Mouse (Mus musculus) spleen, adult 2 months (tissue): ENCODE measurements around the gene Tmem51. TPM values are rescaled to one million over a fixed set of nuclear protein-coding genes. Genes with fewer than 3 reads are reported as not detected.
"Not testable (repeated sequence)": the region's sequence is repeated elsewhere in the genome, so short reads cannot be mapped to it uniquely, and the experiment has no call there.

Source experiments
- DNase-seq, 2 experiments: peaks; one replicate each; pipeline versions ENCODE4 v3.0.0 to v3.0.0-alpha.2; 2012 to 2021; ENCODE audit warnings: low spot score in 2 of 2, low read depth in 1 of 2
- H3K27ac ChIP-seq: fragments of 200-500 bp; 2 replicates; pipeline ENCODE4 v1.5.1; 2012; ENCODE audit warnings: low read length, inconsistent platforms; ENCODE audit not compliant: insufficient read depth
- H3K27me3 ChIP-seq: fragments of 200-500 bp; 2 replicates; pipeline ENCODE4 v1.6.1; 2012; ENCODE audit warnings: mild to moderate bottlenecking, moderate library complexity, low read length, inconsistent platforms; ENCODE audit not compliant: control insufficient read depth, insufficient read depth
- H3K36me3 ChIP-seq: fragments of 200-500 bp; 2 replicates; pipeline ENCODE4 v1.6.1; 2012; ENCODE audit warnings: mild to moderate bottlenecking, low read length, inconsistent platforms; ENCODE audit not compliant: control insufficient read depth, insufficient read depth
- H3K4me1 ChIP-seq: fragments of 200-500 bp; 2 replicates; pipeline ENCODE4 v1.6.1; 2011; ENCODE audit warnings: inconsistent platforms; ENCODE audit not compliant: control insufficient read depth, insufficient read depth, insufficient read length
- H3K4me3 ChIP-seq: fragments of 200-500 bp; 2 replicates; pipeline ENCODE4 v1.5.1; 2011; ENCODE audit warnings: mild to moderate bottlenecking, inconsistent platforms; ENCODE audit not compliant: insufficient read depth, insufficient read length; ENCODE audit errors: extremely low read depth
- CTCF ChIP-seq: fragments of 200-500 bp; IDR thresholded peaks from 2 replicates; pipeline ENCODE4 v1.5.1; 2011; ENCODE audit warnings: mild to moderate bottlenecking, inconsistent platforms; ENCODE audit not compliant: insufficient read depth, insufficient read length, insufficient replicate concordance; ENCODE audit errors: extremely low read depth
- POLR2A ChIP-seq: fragments of 200-500 bp; IDR thresholded peaks from 2 replicates; pipeline ENCODE4 v1.6.1; 2011; ENCODE audit warnings: low read depth, low read length, inconsistent platforms
- WGBS: fragments of 180-500 bp; shearing (Covaris S2); methylation state at CpG from one replicate; pipeline ENCODE4 v1.1.7; 2018; 5-methylcytosine and 5-hydroxymethylcytosine counted together
- polyA plus RNA-seq: library from polyadenylated mRNA; depleted of rRNA; stranded (reverse); fragments of >200 nt; gene quantifications from 2 replicates; pipeline ENCODE4 v1.2.3, GENCODE M21; 2012

Tmem51 gene
- polyA plus RNA-seq, 1 experiment, result 21.0 TPM

GRCm38 (mm10) chr4:142008206-142008605, 75.9 kb downstream of the Tmem51 start:
- no peak for DNase-seq
- no peaks in the 10 kb centered on the region for H3K4me1 ChIP-seq
- WGBS, result 92% methylated on average over 11 of the region's 11 CpGs
- H3K4me3 ChIP-seq, result no peak overlapping the region
- no peaks in the 10 kb centered on the region for H3K27me3 ChIP-seq
- no peak overlapping the region for H3K27ac ChIP-seq
- TF ChIP-seq CTCF, result no peak
- TF ChIP-seq POLR2A, result no peak
- no peaks in the 10 kb centered on the region for H3K36me3 ChIP-seq

- 76% methylated on average over 9 of the region's 9 CpGs for WGBS
- no peak overlapping the region for H3K27ac ChIP-seq
- 0 out of 2 replicates have a peak, but pooled peaks cover 3% of the 10 kb centered on the region for H3K4me1 ChIP-seq
- no peaks in the 10 kb centered on the region for H3K36me3 ChIP-seq
- DNase-seq, result no peak
- no peak for TF ChIP-seq POLR2A
- no peak overlapping the region for H3K4me3 ChIP-seq
- H3K27me3 ChIP-seq, result no peaks in the 10 kb centered on the region
These were observed 83.5 kb downstream of the Tmem51 start for GRCm38 (mm10) chr4:142000581-142000980.

DNA sequence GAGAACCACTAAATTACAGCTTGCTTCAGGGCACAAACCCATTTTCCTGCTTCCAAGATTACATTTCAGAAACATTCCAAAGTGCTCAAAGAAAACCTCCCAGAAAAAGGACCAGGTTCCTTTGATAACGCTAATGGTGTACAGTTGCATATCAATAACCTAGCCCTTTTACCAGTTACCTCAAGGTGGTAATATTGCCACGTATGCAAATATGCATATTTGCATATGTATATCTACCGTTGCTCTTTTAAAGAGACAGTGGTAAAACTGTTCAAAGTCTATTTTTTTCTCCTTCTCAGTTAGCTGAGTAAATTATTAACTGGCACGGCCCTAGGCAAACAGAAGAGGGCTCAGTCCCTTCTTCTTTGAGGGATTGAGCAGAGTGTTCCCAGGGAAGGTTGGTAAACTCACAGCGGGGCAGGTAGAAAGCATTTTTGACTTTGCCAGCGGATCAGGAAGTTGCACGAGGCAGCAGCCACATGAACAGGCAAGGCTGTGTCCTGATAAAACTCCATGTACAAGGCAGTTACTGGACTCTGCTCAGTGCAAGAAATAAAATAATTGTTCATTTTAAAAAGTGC, 84.5 kb downstream of the Tmem51 start:
- Histone ChIP-seq H3K4me1 (0 out of 2 replicates have a peak, but pooled peaks cover 3% of the 10 kb centered on the region), H3K4me3 (no peak overlapping the region), H3K27me3 (no peaks in the 10 kb centered on the region), H3K27ac (no peak overlapping the region), H3K36me3 (no peaks in the 10 kb centered on the region)
- DNase-seq, result no peak
- WGBS, result 54% methylated on average over 7 of the region's 7 CpGs
- no peak for TF ChIP-seq CTCF
- no peak for TF ChIP-seq POLR2A

DNA sequence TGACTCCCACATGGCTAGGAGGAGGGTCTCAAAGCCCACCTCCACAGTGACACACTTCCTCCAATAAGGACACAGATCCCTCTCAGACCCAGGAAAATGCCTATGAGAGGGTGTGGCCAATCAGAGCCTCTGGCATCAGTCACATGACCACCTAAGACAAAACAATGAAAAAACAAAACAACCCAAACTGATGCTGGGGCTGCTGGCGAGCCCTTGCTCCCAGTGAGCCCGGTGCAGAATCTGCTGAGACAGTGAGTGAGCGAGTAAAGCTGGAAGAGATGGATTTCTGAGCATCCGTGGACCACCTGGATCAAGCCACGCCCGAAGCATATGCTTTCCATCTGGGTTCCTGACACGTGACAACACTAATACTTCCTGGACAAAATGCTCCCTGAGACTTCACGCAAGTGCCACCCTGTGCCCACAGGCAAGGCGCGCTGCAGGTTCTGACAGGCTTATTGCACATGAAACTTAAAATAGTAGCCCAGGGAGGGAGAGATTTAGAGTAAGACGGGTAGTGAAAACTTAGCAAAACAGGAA, 85.8 kb downstream of the Tmem51 start:
- Histone ChIP-seq H3K36me3 (no peaks in the 10 kb centered on the region), H3K4me3 (peak overlapping the region; percentile 39), H3K27ac (no peak overlapping the region), H3K27me3 (no peaks in the 10 kb centered on the region), H3K4me1 (0 out of 2 replicates have a peak, but pooled peaks cover 3% of the 10 kb centered on the region)
- TF ChIP-seq POLR2A, result no peak
- no peak for TF ChIP-seq CTCF
- peak in 1 of 2 experiments; percentile 4 for DNase-seq
- WGBS, result 8% methylated on average over 11 of the region's 11 CpGs

DNA sequence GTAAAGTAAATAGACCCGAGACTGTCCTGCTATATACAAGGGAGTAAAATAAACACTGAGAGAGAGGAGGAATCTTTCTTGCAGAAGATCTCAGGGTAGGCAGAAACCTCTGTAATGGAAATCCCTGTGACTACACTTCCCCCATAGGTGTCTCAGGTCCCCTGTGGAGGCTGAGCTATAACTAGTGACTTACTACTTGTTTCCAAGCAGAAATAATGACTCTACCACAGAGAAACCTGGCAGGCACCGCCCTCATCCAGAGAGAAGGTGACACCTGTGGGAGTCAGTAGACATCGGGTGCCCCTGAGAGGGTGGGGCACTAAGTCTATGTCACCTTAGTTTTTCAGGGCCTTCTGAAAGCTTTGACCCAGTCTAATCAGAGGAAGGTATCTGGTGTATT, 87.2 kb downstream of the Tmem51 start:
- Histone ChIP-seq H3K4me3 (no peak overlapping the region), H3K36me3 (no peaks in the 10 kb centered on the region), H3K4me1 (0 out of 2 replicates have a peak, but pooled peaks cover 3% of the 10 kb centered on the region), H3K27ac (no peak overlapping the region), H3K27me3 (no peaks in the 10 kb centered on the region)
- TF ChIP-seq CTCF (no peak), POLR2A (no peak)
- WGBS, result 79% methylated on average over 3 of the region's 3 CpGs
- DNase-seq, result no peak

DNA sequence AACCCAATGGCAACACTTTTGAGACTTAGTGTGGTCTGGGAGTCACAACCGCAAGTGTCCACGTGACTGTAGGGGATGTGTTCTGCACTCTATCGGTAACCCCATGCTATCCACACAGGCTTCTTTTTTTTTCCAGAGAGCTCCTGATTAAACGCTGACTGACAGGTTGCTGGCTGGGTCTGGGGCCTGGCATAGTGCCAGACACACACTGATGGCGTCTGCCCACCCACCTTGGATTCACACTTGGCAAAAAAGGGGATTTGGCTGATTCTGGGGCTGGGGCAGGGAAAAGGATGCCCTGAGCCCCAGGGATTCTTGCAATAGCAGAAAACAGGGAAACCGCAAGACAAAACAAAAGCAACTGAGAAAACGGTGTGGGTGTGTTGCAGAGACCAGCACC, 88.0 kb downstream of the Tmem51 start:
- H3K4me3 ChIP-seq, result no peak overlapping the region
- H3K27ac ChIP-seq, result no peak overlapping the region
- DNase-seq, result no peak
- 0 out of 2 replicates have a peak, but pooled peaks cover 3% of the 10 kb centered on the region for H3K4me1 ChIP-seq
- H3K36me3 ChIP-seq, result no peaks in the 10 kb centered on the region
- TF ChIP-seq POLR2A (no peak), CTCF (no peak)
- H3K27me3 ChIP-seq, result no peaks in the 10 kb centered on the region
- 92% methylated on average over 7 of the region's 7 CpGs for WGBS

- DNase-seq, H3K4me1 ChIP-seq, H3K27me3 ChIP-seq, H3K27ac ChIP-seq, H3K36me3 ChIP-seq, H3K4me3 ChIP-seq: not testable (repeated sequence)
- 23% methylated on average over 2 of the region's 2 CpGs for WGBS
These were observed 90.0 kb downstream of the Tmem51 start for GRCm38 (mm10) chr4:141994062-141994471.
